Mouse (Mus musculus) stomach, embryonic 14.5 days (tissue): ENCODE data around the gene Slc29a1. TPM values are rescaled to one million over a fixed set of nuclear protein-coding genes. Genes with fewer than 3 reads are reported as not detected.

Source experiments
- ATAC-seq: fragments of 200-750 bp; cut with Nextera tagmentation; 2 replicates; pipeline ENCODE4 v1.8.0; 2017; ENCODE audit warnings: low read depth, moderate TSS enrichment; ENCODE audit not compliant: insufficient number of reproducible peaks, insufficient read depth, low FRiP score
- H3K27ac ChIP-seq: fragments of 300-500 bp; sonication (generic); 2 replicates; pipeline ENCODE4 v1.5.1; 2014; ENCODE audit warnings: mild to moderate bottlenecking, low read length, moderate library complexity, mixed read lengths
- H3K27me3 ChIP-seq: fragments of 300-500 bp; sonication (generic); 2 replicates; pipeline ENCODE4 v1.6.1; 2014; ENCODE audit warnings: low read length, control low read depth, mixed read lengths; ENCODE audit not compliant: control insufficient read depth, insufficient read depth
- H3K36me3 ChIP-seq: fragments of 300-500 bp; sonication (generic); 2 replicates; pipeline ENCODE4 v1.6.1; 2014; ENCODE audit warnings: mild to moderate bottlenecking, control low read depth, low read length, moderate library complexity, mixed read lengths; ENCODE audit not compliant: control insufficient read depth, insufficient read depth
- H3K4me1 ChIP-seq: fragments of 300-500 bp; sonication (generic); 2 replicates; pipeline ENCODE4 v1.6.1; 2014; ENCODE audit warnings: low read length, control low read depth, mixed read lengths; ENCODE audit not compliant: control insufficient read depth, insufficient read depth
- H3K4me2 ChIP-seq: fragments of 300-500 bp; sonication (generic); replicated peaks from 2 replicates; pipeline ENCODE4 v1.6.1; 2014; ENCODE audit warnings: low read depth, low read length, control low read depth
- H3K4me3 ChIP-seq: fragments of 300-500 bp; sonication (generic); 2 replicates; pipeline ENCODE4 v1.5.1; 2014; ENCODE audit warnings: low read depth, low read length, control low read depth
- H3K9ac ChIP-seq: fragments of 300-500 bp; sonication (generic); replicated peaks from 2 replicates; pipeline ENCODE4 v1.6.1; 2014; ENCODE audit warnings: low read depth, mild to moderate bottlenecking, control low read depth, low read length, moderate library complexity, mixed read lengths
- H3K9me3 ChIP-seq: fragments of 300-500 bp; sonication (generic); 2 replicates; pipeline ENCODE4 v1.6.1; 2016; ENCODE audit warnings: low read depth, low read length, control low read depth; ENCODE audit not compliant: control insufficient read depth
- WGBS: fragments of 180-500 bp; shearing (Covaris S2); extraction: QIAGEN DNeasy Blood & Tissue Kit; methylation state at CpG from one replicate; pipeline ENCODE4 v1.1.7; 2014; 5-methylcytosine and 5-hydroxymethylcytosine counted together
- polyA plus RNA-seq: library from polyadenylated mRNA; unstranded; fragments of >200 nt; fragmentation: Nextera tagmentation; extraction: Ambion mirVana; gene quantifications from 2 replicates; pipeline ENCODE4 v1.2.1, GENCODE M21; 2014

The Slc29a1 gene
- polyA plus RNA-seq, 1 experiment from 2014 or later, result 73.0 TPM

DNA sequence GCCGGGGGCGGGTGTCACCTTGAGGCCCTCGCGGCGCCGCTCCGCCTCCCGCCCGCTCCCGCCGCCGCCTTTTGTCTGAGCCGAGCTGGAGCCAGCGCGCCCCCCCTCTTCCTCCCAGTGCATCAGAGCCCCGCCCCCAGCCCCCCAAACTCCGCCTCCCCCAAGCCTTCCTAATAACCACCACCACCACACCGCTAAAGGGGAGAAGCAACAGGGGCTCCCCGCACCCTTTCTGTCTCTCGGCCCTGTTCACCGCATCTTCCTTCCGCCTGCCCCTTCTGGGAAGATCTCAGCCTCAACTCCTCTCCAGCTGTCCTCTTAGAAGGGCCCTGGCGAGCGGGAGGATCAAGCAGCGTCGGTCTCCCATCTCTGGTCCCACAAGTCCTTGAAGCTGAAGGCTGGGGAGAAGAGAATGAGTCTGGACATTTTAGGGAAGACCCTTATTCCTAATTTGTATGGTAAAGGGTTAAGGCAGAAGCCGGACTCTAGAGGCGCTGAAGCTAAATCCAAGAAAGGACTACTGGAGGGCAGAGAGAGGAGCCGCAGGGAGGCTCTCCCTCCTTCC, 49.7 kb downstream of the Slc29a1 start, which contains the start of gene Tmem151b:
Tmem151b (minus strand) TSS at position 61 of the 565 bp plus-strand sequence.
- 2% methylated on average over 11 of the region's 29 CpGs for WGBS
- Histone ChIP-seq H3K27me3 (peaks cover 25% of the 10 kb centered on the region), H3K4me1 (0 out of 2 replicates have a peak, but pooled peaks cover 4% of the 10 kb centered on the region), H3K9me3 (no peaks in the 10 kb centered on the region), H3K36me3 (no peaks in the 10 kb centered on the region), H3K4me3 (peak within 1 kb of the TSS; percentile 70), H3K27ac (peak within 1 kb of the TSS; percentile 48; the same call in 1 of the 2 replicates), H3K4me2 (peak within 1 kb of the TSS; percentile 92), H3K9ac (peak within 1 kb of the TSS; percentile 71)
- ATAC-seq, result no peak

GRCm38 (mm10) chr17:45548541-45549512, 50.6 kb downstream of the Slc29a1 start:
- H3K4me3 ChIP-seq, result peak overlapping the region; percentile 70
- no peaks in the 10 kb centered on the region for H3K36me3 ChIP-seq
- H3K4me2 ChIP-seq, result peak overlapping the region; percentile 92
- 0 out of 2 replicates have a peak, but pooled peaks cover 4% of the 10 kb centered on the region for H3K4me1 ChIP-seq
- WGBS, result 3% methylated on average over 56 of the region's 68 CpGs
- H3K27me3 ChIP-seq, result peaks cover 33% of the 10 kb centered on the region
- ATAC-seq, result peak; percentile 19; the same call in 1 of the 2 replicates
- H3K9ac ChIP-seq, result peak overlapping the region; percentile 71
- H3K27ac ChIP-seq, result peak overlapping the region; percentile 48; the same call in 1 of the 2 replicates
- H3K9me3 ChIP-seq, result no peaks in the 10 kb centered on the region

DNA sequence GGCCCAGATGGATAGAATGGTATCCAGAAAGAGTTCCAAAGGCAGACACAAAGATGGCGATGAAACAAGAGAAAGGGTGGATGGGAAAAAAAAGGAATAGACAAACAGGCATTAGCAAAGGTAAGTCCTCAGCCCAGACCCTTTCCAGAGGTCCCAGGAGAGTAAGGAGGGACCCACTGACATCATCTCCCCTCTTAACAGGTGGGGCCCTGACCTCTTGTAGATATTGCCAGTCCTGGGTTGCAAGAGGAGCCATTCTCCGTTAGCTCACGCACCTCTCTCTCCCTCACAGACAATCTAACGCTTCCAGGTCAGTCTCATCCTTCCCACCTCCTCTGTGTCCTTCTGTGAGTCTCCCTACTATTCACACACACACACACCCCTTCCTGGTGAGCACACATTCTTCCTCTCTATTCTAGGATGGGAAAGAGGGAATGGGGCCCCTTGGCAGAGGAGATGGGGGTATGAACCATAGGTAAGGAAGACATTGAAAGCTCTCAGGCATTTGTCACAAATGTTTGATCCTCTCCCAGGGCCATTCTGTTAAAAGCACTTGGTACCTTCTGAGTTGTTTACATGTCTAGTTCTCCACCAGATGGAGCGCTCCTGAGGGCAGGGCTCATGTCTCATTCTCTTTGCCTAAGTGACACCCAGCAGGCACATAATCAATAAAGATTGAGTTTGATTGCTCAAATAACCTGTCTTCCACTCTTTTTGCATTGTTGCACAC, 51.8 kb downstream of the Slc29a1 start:
- Histone ChIP-seq H3K27me3 (peaks cover 40% of the 10 kb centered on the region), H3K9ac (no peak overlapping the region), H3K4me2 (no peak overlapping the region), H3K9me3 (no peaks in the 10 kb centered on the region), H3K4me3 (no peak overlapping the region), H3K4me1 (0 out of 2 replicates have a peak, but pooled peaks cover 4% of the 10 kb centered on the region), H3K27ac (no peak overlapping the region), H3K36me3 (no peaks in the 10 kb centered on the region)
- no peak for ATAC-seq
- WGBS, result 74% methylated on average over 5 of the region's 5 CpGs

DNA sequence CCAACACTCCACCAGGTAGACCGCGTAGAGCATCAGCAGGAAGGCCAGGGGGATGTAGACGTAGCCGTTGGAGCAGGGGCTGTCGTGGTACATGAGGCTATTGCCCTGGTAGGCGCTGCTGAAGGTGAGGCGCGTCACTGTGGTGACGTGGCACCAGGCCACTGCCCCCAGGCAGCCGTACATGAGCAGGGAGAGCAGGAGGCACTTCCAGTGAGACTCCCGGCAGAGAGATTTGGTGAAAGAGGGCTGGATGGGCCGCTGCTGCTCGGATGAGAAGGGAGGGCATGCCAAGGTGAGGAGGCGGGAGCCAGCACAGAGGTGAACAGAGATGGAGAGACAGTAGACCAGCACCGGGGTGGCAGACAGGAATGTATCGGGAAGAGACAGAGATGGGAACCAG, 52.5 kb downstream of the Slc29a1 start:
- H3K27me3 ChIP-seq, result peaks cover 40% of the 10 kb centered on the region
- no peak overlapping the region for H3K4me3 ChIP-seq
- 79% methylated on average over 16 of the region's 16 CpGs for WGBS

GRCm38 (mm10) chr17:45545278-45545961, 54.0 kb downstream of the Slc29a1 start:
- no peak for ATAC-seq
- no peaks in the 10 kb centered on the region for H3K9me3 ChIP-seq
- no peaks in the 10 kb centered on the region for H3K36me3 ChIP-seq
- 0 out of 2 replicates have a peak, but pooled peaks cover 4% of the 10 kb centered on the region for H3K4me1 ChIP-seq
- H3K4me2 ChIP-seq, result peak overlapping the region; percentile 39
- 16% methylated on average over 74 of the region's 74 CpGs for WGBS
- H3K27me3 ChIP-seq, result peaks cover 40% of the 10 kb centered on the region
- H3K27ac ChIP-seq, result no peak overlapping the region
- peak overlapping the region; percentile 18; the same call in 1 of the 2 replicates for H3K4me3 ChIP-seq
- no peak overlapping the region for H3K9ac ChIP-seq

More for the DNA sequence above, 52.5 kb downstream of the Slc29a1 start:
- Histone ChIP-seq H3K9me3 (no peaks in the 10 kb centered on the region), H3K4me1 (0 out of 2 replicates have a peak, but pooled peaks cover 4% of the 10 kb centered on the region), H3K36me3 (no peaks in the 10 kb centered on the region), H3K9ac (no peak overlapping the region), H3K4me2 (no peak overlapping the region), H3K27ac (no peak overlapping the region)
- no peak for ATAC-seq

DNA sequence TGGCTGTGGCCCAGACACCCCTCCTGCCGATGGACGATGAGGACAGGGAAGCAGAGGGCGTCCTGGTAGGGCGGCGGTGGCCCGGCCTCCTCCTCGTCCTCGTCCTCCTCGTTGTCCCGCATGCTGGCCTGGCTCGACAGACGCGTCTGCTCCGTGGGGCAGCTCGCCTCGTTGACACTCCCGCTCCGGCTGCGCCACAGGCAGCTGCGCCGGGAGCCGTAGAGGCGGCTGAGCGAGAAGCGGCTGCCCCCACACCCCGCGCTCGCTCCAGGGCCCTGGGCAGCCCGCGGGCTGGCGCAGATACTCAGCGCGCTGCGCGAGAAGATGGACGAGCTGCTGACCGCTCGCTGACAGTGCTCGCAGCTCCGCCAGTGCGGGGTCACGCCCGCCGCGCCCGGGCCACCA, 54.5 kb downstream of the Slc29a1 start:
- ATAC-seq, result no peak

GRCm38 (mm10) chr17:45544001-45544872, 55.2 kb downstream of the Slc29a1 start:
- Histone ChIP-seq H3K4me1 (no peaks in the 10 kb centered on the region), H3K4me3 (peak overlapping the region; percentile 18; the same call in 1 of the 2 replicates), H3K4me2 (no peak overlapping the region), H3K27me3 (peaks cover 40% of the 10 kb centered on the region), H3K9ac (no peak overlapping the region), H3K27ac (no peak overlapping the region), H3K9me3 (no peaks in the 10 kb centered on the region), H3K36me3 (no peaks in the 10 kb centered on the region)
- WGBS, result 20% methylated on average over 24 of the region's 24 CpGs
- no peak for ATAC-seq

More for the DNA sequence above, 54.5 kb downstream of the Slc29a1 start:
- Histone ChIP-seq H3K9ac (no peak overlapping the region), H3K9me3 (no peaks in the 10 kb centered on the region), H3K27ac (no peak overlapping the region), H3K27me3 (peaks cover 40% of the 10 kb centered on the region), H3K4me1 (no peaks in the 10 kb centered on the region), H3K36me3 (no peaks in the 10 kb centered on the region), H3K4me3 (peak overlapping the region; percentile 18; the same call in 1 of the 2 replicates), H3K4me2 (peak overlapping the region; percentile 39)
- 17% methylated on average over 46 of the region's 46 CpGs for WGBS
